ENCODE assay signal across 24 mouse cellular contexts in genomic region chr2:77270781-77271180, GRCm38 (mm10). TPM values are rescaled to one million over a fixed set of nuclear protein-coding genes. Genes with fewer than 3 reads are reported as not detected.
A peak's percentile ranks its signal among the peaks of the same experiment; 100 is the strongest.
DNase-seq lines count a peak whose midpoint lies in the region; TF ChIP-seq lines count a peak whose summit lies in the region.
"Had no signal": no experiment of that assay in that cellular context is flagged by ENCODE, and none has a peak within 500 bp of the region (broad histone marks: within the 10 kb centered on the region; RNA-seq: fewer than 3 reads in every experiment).

No protein-coding gene starts in this region.

- H3K36me3 ChIP-seq in kidney, adult 2 months (ENCODE audit: control insufficient read depth, insufficient read depth, low read length) = no peaks in the 10 kb centered on the region
- H3K36me3 ChIP-seq: embryonic facial prominence, embryonic 13.5 days; G1E; kidney, embryonic 15.5 days; limb, embryonic 13.5 days; lung, embryonic 15.5 days; midbrain, embryonic 12.5 days; neural tube, embryonic 15.5 days had no signal

- no peak for TF ChIP-seq CTCF in gastrocnemius, adult 2 months (IDR thresholded peaks at IDR 0.05)
- TF ChIP-seq CTCF in kidney, adult 2 months (conservative IDR thresholded peaks at IDR 0.05; ENCODE audit: insufficient read depth, insufficient read length, low read depth, low read length) = no peak

- intact Hi-C loops in gastrocnemius, adult 2 months (cut with DNase I) = no loop called here

- 49% methylated on average over 7 of the region's 7 CpGs for WGBS in kidney, adult 2 months

- peak overlapping the region; percentile 88 for H3K27ac ChIP-seq in gastrocnemius, adult 2 months
- no peak overlapping the region for H3K27ac ChIP-seq in kidney, adult 2 months (ENCODE audit: insufficient read depth, low read depth, low read length)
- H3K27ac ChIP-seq: embryonic facial prominence, embryonic 13.5 days; hindbrain, embryonic 14.5 days; kidney, embryonic 15.5 days; limb, embryonic 13.5 days; lung, embryonic 15.5 days; midbrain, embryonic 12.5 days; neural tube, embryonic 15.5 days had no signal

- DNase-seq in gastrocnemius, adult 2 months = no peak
- DNase-seq in gastrocnemius, adult 8-10 months (ENCODE audit: low spot score in 2 of 2) = no peak
- DNase-seq in brain, adult 2 months (ENCODE audit: low read depth, low spot score) = peak; percentile 57
- peak; percentile 31 to 56 for DNase-seq in thymus, adult 18-20 months
- DNase-seq in thymus, postnatal 25 days = peak; percentile 57
- no peak for DNase-seq in ovary, postnatal 36 days (ENCODE audit: low spot score)
- DNase-seq in right cerebral cortex, postnatal 14 days = no peak
- DNase-seq in kidney, adult 2 months = no peak
- DNase-seq: adrenal gland, adult 8-10 months; cerebellum, adult 11-12 months; cerebellum, adult 9-11 months; heart, adult 11 months; kidney, adult 11 months; kidney, postnatal 25 days; spleen, adult 18-20 months had no signal

- no peaks in the 10 kb centered on the region for H3K27me3 ChIP-seq in kidney, adult 2 months (replicated peaks; ENCODE audit: control insufficient read depth, insufficient read depth, low read length)
- H3K27me3 ChIP-seq: embryonic facial prominence, embryonic 13.5 days; kidney, embryonic 15.5 days; limb, embryonic 13.5 days; lung, embryonic 15.5 days; midbrain, embryonic 12.5 days; neural tube, embryonic 15.5 days had no signal

- H3K4me3 ChIP-seq in gastrocnemius, adult 2 months = no peak overlapping the region
- no peak overlapping the region for H3K4me3 ChIP-seq in kidney, adult 2 months (ENCODE audit: insufficient read depth, low read depth, low read length)
- H3K4me3 ChIP-seq: embryonic facial prominence, embryonic 13.5 days; erythroblast, embryonic 14.5 days; kidney, embryonic 15.5 days; limb, embryonic 13.5 days; lung, embryonic 15.5 days; midbrain, embryonic 12.5 days; neural tube, embryonic 15.5 days had no signal

- H3K4me1 ChIP-seq in kidney, adult 2 months (ENCODE audit: control insufficient read depth, insufficient read depth, low read length) = peaks cover 65% of the 10 kb centered on the region

- no peak for TF ChIP-seq POLR2A in kidney, adult 2 months (IDR thresholded peaks at IDR 0.05; ENCODE audit: low read depth, low read length)

RNA-seq across cellular contexts. Expression of gene Sestd1, which starts 9.6 kb away (rescaled TPM):
- 10 to 100 TPM in 1 of 2 experiments, 1 to 10 TPM in 1; 9.8 to 10.3 TPM for total RNA-seq in gastrocnemius, adult 2 months (2021)
- 10 to 100 TPM in 3 of 4 experiments, 1 to 10 TPM in 1; 8.5 to 12.6 (median 10.5) TPM for total RNA-seq in gastrocnemius, adult 8-10 months (2022)
- polyA plus RNA-seq in kidney, adult 2 months (2012; rRNA removed) = 35.6 and 38.4 TPM in 2 replicates
- polyA plus RNA-seq: erythroblast, embryonic 14.5 days had no signal

Comparison
In these comparisons a context has a peak if more than half of its experiments do, and no peak if none do; other contexts are left out.
1. DNase-seq: peak in brain, adult 2 months (single experiment), thymus, adult 18-20 months (2 of 2) and thymus, postnatal 25 days (single experiment); none in gastrocnemius, adult 2 months (single experiment), gastrocnemius, adult 8-10 months (0 of 2), ovary, postnatal 36 days (single experiment), right cerebral cortex, postnatal 14 days (single experiment) and kidney, adult 2 months (single experiment).